Mouse (Mus musculus): ENCODE measurements around the gene Mobp. TPM values are rescaled to one million over a fixed set of nuclear protein-coding genes. Genes with fewer than 3 reads are reported as not detected.
"Not testable (repeated sequence)": the region's sequence is repeated elsewhere in the genome, so short reads cannot be mapped to it uniquely, and the experiment has no call there.

Gene Mobp
- 0.18 and 0.50 TPM in 2 replicates for polyA plus RNA-seq (2015; fragmentation: Nextera tagmentation; extraction: Ambion mirVana)

- H3K4me2 ChIP-seq = no peak within 1 kb of the TSS
These were observed at the start of gene Mobp for GRCm38 (mm10) chr9:120149222-120149828. TSS of gene Mobp (plus strand) at chr9:120149707.

GRCm38 (mm10) chr9:120101165-120101564 lies 48.3 kb upstream of the Mobp start:
- 0 out of 2 replicates have a peak, but pooled peaks cover 6% of the 10 kb centered on the region for H3K27me3 ChIP-seq (replicated peaks)
- no peak overlapping the region for H3K4me3 ChIP-seq (replicated peaks)
- no peaks in the 10 kb centered on the region for H3K4me1 ChIP-seq
- H3K9ac ChIP-seq (replicated peaks) = no peak overlapping the region
- 100% methylated on average over 2 of the region's 2 CpGs for WGBS
- no peak for ATAC-seq (ENCODE audit: low FRiP score)
- H3K36me3 ChIP-seq = no peaks in the 10 kb centered on the region
- no peaks in the 10 kb centered on the region for H3K9me3 ChIP-seq (replicated peaks)
- H3K4me2 ChIP-seq = no peak overlapping the region
- no peak overlapping the region for H3K27ac ChIP-seq (replicated peaks)

More at GRCm38 (mm10) chr9:120149222-120149828, at the start of gene Mobp:
- no peaks in the 10 kb centered on the region for H3K27me3 ChIP-seq (replicated peaks)
- H3K4me3 ChIP-seq (replicated peaks) = no peak within 1 kb of the TSS
- 34% methylated on average over 11 of the region's 11 CpGs for WGBS
- H3K27ac ChIP-seq (replicated peaks) = no peak within 1 kb of the TSS
- no peaks in the 10 kb centered on the region for H3K36me3 ChIP-seq
- no peak within 1 kb of the TSS for H3K9ac ChIP-seq (replicated peaks)
- ATAC-seq (ENCODE audit: low FRiP score) = no peak
- no peaks in the 10 kb centered on the region for H3K4me1 ChIP-seq
- H3K9me3 ChIP-seq (replicated peaks) = no peaks in the 10 kb centered on the region

GRCm38 (mm10) chr9:120108953-120109352 lies 40.6 kb upstream of the Mobp start:
- not testable (repeated sequence) for H3K4me3 ChIP-seq (replicated peaks); H3K9ac ChIP-seq (replicated peaks); H3K9me3 ChIP-seq (replicated peaks); H3K27ac ChIP-seq (replicated peaks); ATAC-seq (ENCODE audit: low FRiP score); H3K4me2 ChIP-seq; H3K4me1 ChIP-seq; H3K36me3 ChIP-seq; H3K27me3 ChIP-seq (replicated peaks)
- WGBS = 95% methylated on average over 12 of the region's 12 CpGs

GRCm38 (mm10) chr9:120110211-120111018 lies 39.1 kb upstream of the Mobp start, which contains the start of gene Slc25a38:
TSS of gene Slc25a38 (plus strand) at chr9:120110374.
- WGBS = 2% methylated on average over 59 of the region's 62 CpGs
- H3K4me1 ChIP-seq = peaks cover 7% of the 10 kb centered on the region
- no peaks in the 10 kb centered on the region for H3K27me3 ChIP-seq (replicated peaks)
- ATAC-seq (ENCODE audit: low FRiP score) = peak; percentile 99
- peak within 1 kb of the TSS; percentile 98 for H3K4me3 ChIP-seq (replicated peaks)
- H3K36me3 ChIP-seq = 0 out of 2 replicates have a peak, but pooled peaks cover 3% of the 10 kb centered on the region
- peak within 1 kb of the TSS; percentile 79 for H3K4me2 ChIP-seq
- no peaks in the 10 kb centered on the region for H3K9me3 ChIP-seq (replicated peaks)
- H3K27ac ChIP-seq (replicated peaks) = peak within 1 kb of the TSS; percentile 98
- H3K9ac ChIP-seq (replicated peaks) = peak within 1 kb of the TSS; percentile 94

GRCm38 (mm10) chr9:120111156-120111945 lies 38.2 kb upstream of the Mobp start:
- WGBS = 78% methylated on average over 15 of the region's 15 CpGs
- peaks cover 7% of the 10 kb centered on the region for H3K4me1 ChIP-seq
- H3K9ac ChIP-seq (replicated peaks) = peak overlapping the region; percentile 94; the same call in 1 of the 2 replicates
- H3K4me2 ChIP-seq = peak overlapping the region; percentile 79
- peaks cover 6% of the 10 kb centered on the region for H3K36me3 ChIP-seq
- H3K4me3 ChIP-seq (replicated peaks) = peak overlapping the region; percentile 98
- no peak for ATAC-seq (ENCODE audit: low FRiP score)
- H3K27ac ChIP-seq (replicated peaks) = peak overlapping the region; percentile 98
- no peaks in the 10 kb centered on the region for H3K9me3 ChIP-seq (replicated peaks)
- H3K27me3 ChIP-seq (replicated peaks) = no peaks in the 10 kb centered on the region

- Histone ChIP-seq H3K9me3 (replicated peaks) (no peaks in the 10 kb centered on the region), H3K36me3 (peaks cover 13% of the 10 kb centered on the region), H3K27me3 (replicated peaks) (no peaks in the 10 kb centered on the region), H3K27ac (replicated peaks) (no peak overlapping the region), H3K4me3 (replicated peaks) (no peak overlapping the region), H3K4me2 (no peak overlapping the region), H3K9ac (replicated peaks) (no peak overlapping the region), H3K4me1 (peaks cover 7% of the 10 kb centered on the region)
- ATAC-seq (ENCODE audit: low FRiP score) = no peak
- WGBS = 91% methylated on average over 6 of the region's 6 CpGs
These were observed 37.0 kb upstream of the Mobp start for GRCm38 (mm10) chr9:120112472-120112871.

GRCm38 (mm10) chr9:120113456-120113855 lies 36.1 kb upstream of the Mobp start:
- WGBS = 93% methylated on average over 7 of the region's 7 CpGs
- H3K36me3 ChIP-seq = peaks cover 21% of the 10 kb centered on the region

GRCm38 (mm10) chr9:120114051-120114788 lies 35.3 kb upstream of the Mobp start:
- Histone ChIP-seq H3K27me3 (replicated peaks) (no peaks in the 10 kb centered on the region), H3K9me3 (replicated peaks) (no peaks in the 10 kb centered on the region), H3K4me3 (replicated peaks) (no peak overlapping the region), H3K27ac (replicated peaks) (no peak overlapping the region), H3K36me3 (peaks cover 26% of the 10 kb centered on the region), H3K9ac (replicated peaks) (no peak overlapping the region), H3K4me1 (peaks cover 7% of the 10 kb centered on the region), H3K4me2 (no peak overlapping the region)
- WGBS = 91% methylated on average over 17 of the region's 17 CpGs
- no peak for ATAC-seq (ENCODE audit: low FRiP score)

More at GRCm38 (mm10) chr9:120113456-120113855, 36.1 kb upstream of the Mobp start:
- no peak for ATAC-seq (ENCODE audit: low FRiP score)
- no peak overlapping the region for H3K4me2 ChIP-seq
- H3K27me3 ChIP-seq (replicated peaks) = no peaks in the 10 kb centered on the region
- no peaks in the 10 kb centered on the region for H3K9me3 ChIP-seq (replicated peaks)
- H3K27ac ChIP-seq (replicated peaks) = no peak overlapping the region
- peaks cover 7% of the 10 kb centered on the region for H3K4me1 ChIP-seq
- no peak overlapping the region for H3K9ac ChIP-seq (replicated peaks)
- H3K4me3 ChIP-seq (replicated peaks) = no peak overlapping the region

GRCm38 (mm10) chr9:120114789-120115151 lies 34.7 kb upstream of the Mobp start:
- no peak overlapping the region for H3K27ac ChIP-seq (replicated peaks)
- no peak for ATAC-seq (ENCODE audit: low FRiP score)
- no peaks in the 10 kb centered on the region for H3K27me3 ChIP-seq (replicated peaks)
- no peak overlapping the region for H3K4me2 ChIP-seq
- no peak overlapping the region for H3K9ac ChIP-seq (replicated peaks)
- H3K4me3 ChIP-seq (replicated peaks) = no peak overlapping the region
- peaks cover 7% of the 10 kb centered on the region for H3K4me1 ChIP-seq
- H3K36me3 ChIP-seq = peaks cover 32% of the 10 kb centered on the region
- no peaks in the 10 kb centered on the region for H3K9me3 ChIP-seq (replicated peaks)
- 96% methylated on average over 2 of the region's 2 CpGs for WGBS

- no peak for ATAC-seq (ENCODE audit: low FRiP score)
These were observed 33.9 kb upstream of the Mobp start for GRCm38 (mm10) chr9:120115580-120115979.

GRCm38 (mm10) chr9:120116184-120116624 lies 33.3 kb upstream of the Mobp start:
- Histone ChIP-seq H3K4me2 (no peak overlapping the region), H3K27ac (replicated peaks) (no peak overlapping the region), H3K36me3 (peaks cover 46% of the 10 kb centered on the region), H3K9ac (replicated peaks) (no peak overlapping the region), H3K27me3 (replicated peaks) (no peaks in the 10 kb centered on the region), H3K4me3 (replicated peaks) (no peak overlapping the region), H3K9me3 (replicated peaks) (no peaks in the 10 kb centered on the region), H3K4me1 (peaks cover 4% of the 10 kb centered on the region)
- WGBS = 90% methylated on average over 8 of the region's 8 CpGs
- ATAC-seq (ENCODE audit: low FRiP score) = no peak

More at GRCm38 (mm10) chr9:120115580-120115979, 33.9 kb upstream of the Mobp start:
- Histone ChIP-seq H3K4me1 (peaks cover 7% of the 10 kb centered on the region), H3K4me3 (replicated peaks) (no peak overlapping the region), H3K9ac (replicated peaks) (no peak overlapping the region), H3K27ac (replicated peaks) (no peak overlapping the region), H3K27me3 (replicated peaks) (no peaks in the 10 kb centered on the region), H3K4me2 (no peak overlapping the region), H3K9me3 (replicated peaks) (no peaks in the 10 kb centered on the region), H3K36me3 (peaks cover 40% of the 10 kb centered on the region)
- 92% methylated on average over 5 of the region's 5 CpGs for WGBS

Data from neural tube, embryonic 15.5 days (tissue).